Mouse (Mus musculus) lung, postnatal 36 days (tissue): ENCODE measurements at regions not wholly inside any gene's neighbourhood (a gene's known extent, or its start where the extent isn't known, plus 50 kb on each side); places are given as distances from the start of the nearest gene placed in this dataset.

ENCODE experiments used
- DNase-seq: peaks from one replicate; pipeline ENCODE4 v3.0.0; 2022; ENCODE audit warnings: mixed read lengths

- DNase-seq: no peak
These were observed 80.0 kb upstream of the Inhba start for GRCm38 (mm10) chr13:15931553-15932162.

- no peak for DNase-seq
These were observed 76.0 kb upstream of the Inhba start for GRCm38 (mm10) chr13:15935689-15936088.

- DNase-seq: no peak
These were observed 75.5 kb upstream of the Inhba start for GRCm38 (mm10) chr13:15936109-15936508.

- DNase-seq: no peak
These were observed 61.5 kb upstream of the Inhba start for GRCm38 (mm10) chr13:15950143-15950542.

GRCm38 (mm10) chr13:15950885-15951610, 60.6 kb upstream of the Inhba start:
- no peak for DNase-seq
